Mouse (Mus musculus) 416B (cell line): ENCODE results near the gene Arhgdig.
"Not testable (repeated sequence)": the region's sequence is repeated elsewhere in the genome, so short reads cannot be mapped to it uniquely, and the experiment has no call there.

Experiments
- DNase-seq: peaks from one replicate; pipeline ENCODE4 v3.0.0; 2011; ENCODE audit warnings: low read depth

Arhgdig gene

GRCm38 (mm10) chr17:26204766-26205165 is 2.8 kb downstream of the Arhgdig start:
- no peak for DNase-seq

GRCm38 (mm10) chr17:26203321-26203811 is 4.2 kb downstream of the Arhgdig start:
- DNase-seq, result no peak

- DNase-seq, result no peak
These were observed 4.8 kb downstream of the Arhgdig start, which contains the start of gene Rgs11 for GRCm38 (mm10) chr17:26202737-26203136. Gene Rgs11 (plus strand): TSS chr17:26202951.

- no peak for DNase-seq
These were observed 5.6 kb downstream of the Arhgdig start for GRCm38 (mm10) chr17:26201998-26202397.

- no peak for DNase-seq
These were observed 6.5 kb downstream of the Arhgdig start for GRCm38 (mm10) chr17:26200831-26201705.

GRCm38 (mm10) chr17:26198892-26199291 is 8.7 kb downstream of the Arhgdig start, which contains the start of gene Pdia2:
Gene Pdia2 (minus strand): TSS chr17:26199087.
- no peak for DNase-seq

- DNase-seq, result no peak
These were observed 14.9 kb downstream of the Arhgdig start for GRCm38 (mm10) chr17:26192481-26193190.

- peak; percentile 63 for DNase-seq
These were observed 16.1 kb downstream of the Arhgdig start for GRCm38 (mm10) chr17:26191486-26191885.

GRCm38 (mm10) chr17:26188091-26188805 is 19.3 kb downstream of the Arhgdig start:
- no peak for DNase-seq

- DNase-seq, result no peak
These were observed 20.0 kb downstream of the Arhgdig start for GRCm38 (mm10) chr17:26187592-26187991.

GRCm38 (mm10) chr17:26181179-26181578 is 26.4 kb downstream of the Arhgdig start:
- DNase-seq, result no peak

GRCm38 (mm10) chr17:26178611-26179010 is 29.0 kb downstream of the Arhgdig start:
- peak; percentile 42 for DNase-seq

GRCm38 (mm10) chr17:26175248-26175647 is 32.3 kb downstream of the Arhgdig start:
- not testable (repeated sequence) for DNase-seq

GRCm38 (mm10) chr17:26168039-26168438 is 39.5 kb downstream of the Arhgdig start:
- peak; percentile 93 for DNase-seq

GRCm38 (mm10) chr17:26162736-26163135 is 44.9 kb downstream of the Arhgdig start:
- no peak for DNase-seq

GRCm38 (mm10) chr17:26151886-26152630 is 55.5 kb downstream of the Arhgdig start:
- no peak for DNase-seq
